Mouse (Mus musculus): ENCODE measurements around the gene Ntn3. TPM values are rescaled to one million over a fixed set of nuclear protein-coding genes. Genes with fewer than 3 reads are reported as not detected.

Gene Ntn3
- polyA plus RNA-seq, 1 experiment from 2014 or later = 2.0 TPM

GRCm38 (mm10) chr17:24190934-24191333, 18.4 kb downstream of the Ntn3 start:
- peaks cover 9% of the 10 kb centered on the region; the same call in 1 of the 2 replicates for H3K36me3 ChIP-seq (ENCODE audit: control insufficient read depth, insufficient read depth)
- no peaks in the 10 kb centered on the region for H3K4me1 ChIP-seq (replicated peaks; ENCODE audit: control insufficient read depth, insufficient read depth, low read length)
- H3K4me2 ChIP-seq (replicated peaks; ENCODE audit: low read depth) = no peak overlapping the region
- H3K27me3 ChIP-seq (replicated peaks; ENCODE audit: control insufficient read depth, insufficient read depth, low read length) = no peaks in the 10 kb centered on the region
- H3K9me3 ChIP-seq (ENCODE audit: control insufficient read depth) = no peaks in the 10 kb centered on the region
- H3K4me3 ChIP-seq (ENCODE audit: low read depth, low read length) = no peak overlapping the region
- no peak overlapping the region for H3K9ac ChIP-seq (ENCODE audit: low read depth, low read length)
- 76% methylated on average over 2 of the region's 2 CpGs for WGBS
- no peak for TF ChIP-seq CTCF (IDR thresholded peaks at IDR 0.05; ENCODE audit: low read depth)
- H3K27ac ChIP-seq (ENCODE audit: low read depth, low read length) = no peak overlapping the region
- no peak for ATAC-seq

DNA sequence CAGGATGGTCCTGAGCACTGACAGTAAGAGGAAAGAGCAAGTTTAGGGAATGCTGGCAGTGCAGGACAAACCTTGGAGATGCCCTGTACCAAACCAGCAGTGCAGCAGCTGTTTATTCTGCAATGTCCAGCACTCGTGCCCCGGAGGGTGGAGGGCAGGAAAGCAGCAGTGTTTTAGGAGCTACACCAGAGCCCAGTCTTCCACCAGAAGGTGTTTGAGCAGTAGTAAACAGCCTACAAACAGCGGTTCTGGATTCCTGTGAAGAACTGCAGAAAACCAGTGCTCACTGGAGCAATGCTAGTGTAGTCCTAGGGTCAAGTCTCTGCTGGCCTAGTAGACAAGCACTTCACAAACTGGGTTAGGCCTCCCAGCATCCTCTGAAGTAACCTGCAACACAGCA, 35.1 kb downstream of the Ntn3 start:
- Histone ChIP-seq H3K4me2 (replicated peaks; ENCODE audit: low read depth) (no peak overlapping the region), H3K9ac (ENCODE audit: low read depth, low read length) (no peak overlapping the region), H3K9me3 (ENCODE audit: control insufficient read depth) (no peaks in the 10 kb centered on the region), H3K27me3 (replicated peaks; ENCODE audit: control insufficient read depth, insufficient read depth, low read length) (no peaks in the 10 kb centered on the region), H3K36me3 (ENCODE audit: control insufficient read depth, insufficient read depth) (0 out of 2 replicates have a peak, but pooled peaks cover under 1% of the 10 kb centered on the region), H3K27ac (ENCODE audit: low read depth, low read length) (no peak overlapping the region), H3K4me1 (replicated peaks; ENCODE audit: control insufficient read depth, insufficient read depth, low read length) (no peaks in the 10 kb centered on the region), H3K4me3 (ENCODE audit: low read depth, low read length) (no peak overlapping the region)
- 83% methylated on average over 3 of the region's 3 CpGs for WGBS
- no peak for TF ChIP-seq CTCF (IDR thresholded peaks at IDR 0.05; ENCODE audit: low read depth)
- no peak for ATAC-seq

DNA sequence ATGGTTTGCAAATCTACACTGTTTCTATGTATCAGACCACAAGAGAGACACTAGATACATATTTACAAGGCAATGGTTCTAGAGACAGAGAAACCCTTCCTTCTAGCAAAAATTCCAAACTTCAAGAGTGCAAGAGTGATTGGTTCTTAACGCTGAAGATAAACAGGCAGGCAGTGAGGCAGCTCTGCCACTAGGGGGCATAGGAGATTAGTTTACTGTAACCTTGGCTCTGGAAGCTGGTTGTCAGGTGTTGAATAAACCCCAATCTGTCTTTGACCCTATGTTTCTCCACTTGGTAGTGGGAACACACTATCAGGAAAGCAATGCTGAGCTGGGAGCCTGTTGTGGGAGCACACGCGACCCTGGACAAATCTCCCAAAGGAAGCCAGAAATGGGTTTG, 35.9 kb downstream of the Ntn3 start:
- TF ChIP-seq CTCF (IDR thresholded peaks at IDR 0.05; ENCODE audit: low read depth) = peak; percentile 96
- H3K27ac ChIP-seq (ENCODE audit: low read depth, low read length) = no peak overlapping the region
- H3K4me3 ChIP-seq (ENCODE audit: low read depth, low read length) = no peak overlapping the region
- H3K9me3 ChIP-seq (ENCODE audit: control insufficient read depth) = no peaks in the 10 kb centered on the region
- H3K36me3 ChIP-seq (ENCODE audit: control insufficient read depth, insufficient read depth) = no peaks in the 10 kb centered on the region
- no peaks in the 10 kb centered on the region for H3K27me3 ChIP-seq (replicated peaks; ENCODE audit: control insufficient read depth, insufficient read depth, low read length)
- 3% methylated on average over 3 of the region's 3 CpGs for WGBS
- H3K4me2 ChIP-seq (replicated peaks; ENCODE audit: low read depth) = no peak overlapping the region
- H3K9ac ChIP-seq (ENCODE audit: low read depth, low read length) = no peak overlapping the region
- no peak for ATAC-seq
- no peaks in the 10 kb centered on the region for H3K4me1 ChIP-seq (replicated peaks; ENCODE audit: control insufficient read depth, insufficient read depth, low read length)

- H3K27me3 ChIP-seq (replicated peaks; ENCODE audit: control insufficient read depth, insufficient read depth, low read length) = no peaks in the 10 kb centered on the region
- no peak overlapping the region for H3K9ac ChIP-seq (ENCODE audit: low read depth, low read length)
- 87% methylated on average over 4 of the region's 4 CpGs for whole genome bisulfite sequencing
- no peaks in the 10 kb centered on the region for H3K9me3 ChIP-seq (ENCODE audit: control insufficient read depth)
- no peaks in the 10 kb centered on the region for H3K4me1 ChIP-seq (replicated peaks; ENCODE audit: control insufficient read depth, insufficient read depth, low read length)
- no peak overlapping the region for H3K4me2 ChIP-seq (replicated peaks; ENCODE audit: low read depth)
- TF ChIP-seq CTCF (IDR thresholded peaks at IDR 0.05; ENCODE audit: low read depth) = no peak
- H3K4me3 ChIP-seq (ENCODE audit: low read depth, low read length) = no peak overlapping the region
- peaks cover 7% of the 10 kb centered on the region for H3K36me3 ChIP-seq (ENCODE audit: control insufficient read depth, insufficient read depth)
- H3K27ac ChIP-seq (ENCODE audit: low read depth, low read length) = no peak overlapping the region
- ATAC-seq = no peak
Observed at GRCm38 (mm10) chr17:24171738-24172137, 37.6 kb downstream of the Ntn3 start.

DNA sequence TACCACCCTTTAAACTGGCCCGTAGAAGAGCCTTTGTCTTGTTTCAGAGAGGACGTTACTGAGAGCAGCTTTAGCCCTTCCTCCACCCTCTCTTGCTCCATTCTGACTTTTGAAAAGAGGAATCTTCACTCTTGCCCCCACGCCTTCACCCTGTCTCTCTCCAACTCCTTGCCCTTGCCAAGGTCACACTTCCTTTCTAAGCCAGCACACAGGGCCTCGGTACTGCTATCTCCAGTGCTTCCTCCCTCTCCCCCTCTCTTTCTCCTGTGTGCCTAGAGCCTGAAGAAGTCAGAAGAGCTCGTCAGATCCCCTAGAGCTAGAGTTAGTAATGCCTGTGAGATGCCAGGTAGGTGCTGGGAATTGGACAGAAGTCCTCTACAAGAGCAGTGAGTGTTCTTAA, 38.6 kb downstream of the Ntn3 start:
- H3K27ac ChIP-seq (ENCODE audit: low read depth, low read length) = peak overlapping the region; percentile 15; the same call in 1 of the 2 replicates
- H3K36me3 ChIP-seq (ENCODE audit: control insufficient read depth, insufficient read depth) = peaks cover 12% of the 10 kb centered on the region
- no peaks in the 10 kb centered on the region for H3K4me1 ChIP-seq (replicated peaks; ENCODE audit: control insufficient read depth, insufficient read depth, low read length)
- no peaks in the 10 kb centered on the region for H3K27me3 ChIP-seq (replicated peaks; ENCODE audit: control insufficient read depth, insufficient read depth, low read length)
- no peak for ATAC-seq
- H3K4me2 ChIP-seq (replicated peaks; ENCODE audit: low read depth) = no peak overlapping the region
- no peak for TF ChIP-seq CTCF (IDR thresholded peaks at IDR 0.05; ENCODE audit: low read depth)
- no peaks in the 10 kb centered on the region for H3K9me3 ChIP-seq (ENCODE audit: control insufficient read depth)
- 78% methylated on average over 5 of the region's 5 CpGs for WGBS
- H3K9ac ChIP-seq (ENCODE audit: low read depth, low read length) = no peak overlapping the region
- H3K4me3 ChIP-seq (ENCODE audit: low read depth, low read length) = no peak overlapping the region

DNA sequence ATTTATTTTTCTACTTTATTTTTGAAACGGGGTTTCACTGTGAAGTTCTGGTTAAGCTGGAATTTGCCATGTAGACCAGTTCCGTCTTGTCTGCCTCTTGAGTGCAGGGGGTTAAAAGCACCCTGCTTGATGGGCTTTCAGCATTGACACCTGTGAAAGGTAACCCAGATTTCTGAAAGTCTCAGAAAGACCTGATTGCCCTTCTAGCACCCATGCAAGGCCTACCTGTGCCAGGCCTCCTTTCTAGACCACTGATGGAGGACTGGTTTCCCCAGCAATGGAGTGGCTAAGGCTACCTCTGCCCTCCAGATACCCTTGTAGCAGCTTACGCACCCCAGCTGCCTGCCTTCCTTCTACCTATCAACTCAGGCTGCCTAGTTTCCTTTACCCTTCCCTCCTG, 39.2 kb downstream of the Ntn3 start:
- TF ChIP-seq CTCF (IDR thresholded peaks at IDR 0.05; ENCODE audit: low read depth) = no peak
- no peak for ATAC-seq

More for the DNA sequence above, 39.2 kb downstream of the Ntn3 start:
- Histone ChIP-seq H3K27me3 (replicated peaks; ENCODE audit: control insufficient read depth, insufficient read depth, low read length) (no peaks in the 10 kb centered on the region), H3K9ac (ENCODE audit: low read depth, low read length) (peak overlapping the region; percentile 91), H3K4me2 (replicated peaks; ENCODE audit: low read depth) (peak overlapping the region; percentile 77), H3K36me3 (ENCODE audit: control insufficient read depth, insufficient read depth) (peaks cover 18% of the 10 kb centered on the region), H3K9me3 (ENCODE audit: control insufficient read depth) (no peaks in the 10 kb centered on the region), H3K4me1 (replicated peaks; ENCODE audit: control insufficient read depth, insufficient read depth, low read length) (no peaks in the 10 kb centered on the region), H3K27ac (ENCODE audit: low read depth, low read length) (0 out of 2 replicates have a peak overlapping the region, but pooled peaks have one; percentile 15), H3K4me3 (ENCODE audit: low read depth, low read length) (peak overlapping the region; percentile 82)
- 50% methylated on average over 3 of the region's 3 CpGs for WGBS

All from intestine, postnatal 0 days (tissue).